Mouse (Mus musculus) MEL (cell line): Measurements from ENCODE around the gene Kif26b.

Experiments used
- CTCF ChIP-seq, 3 experiments: IDR thresholded peaks in 2 of 3; conservative IDR thresholded peaks in 1 of 3; 2 replicates each; pipeline ENCODE4 v1.5.1; 2011 to 2012; ENCODE audit warnings: low read length in 3 of 3, low read depth in 2 of 3, mild to moderate bottlenecking in 2 of 3, improper control_type of control experiment in 1 of 3, inconsistent platforms in 1 of 3, mixed read lengths in 1 of 3, moderate library complexity in 1 of 3; ENCODE audit not compliant: control insufficient read depth in 1 of 3, insufficient read depth in 1 of 3, poor library complexity in 1 of 3, severe bottlenecking in 1 of 3
- HCFC1 ChIP-seq: IDR thresholded peaks from 2 replicates; pipeline ENCODE4 v1.6.1; 2012; ENCODE audit warnings: low read depth, mild to moderate bottlenecking, inconsistent platforms, low read length, improper control_type of control experiment, moderate library complexity
- POLR2A ChIP-seq, 2 experiments: IDR thresholded peaks; 2 replicates each; pipeline ENCODE4 v1.6.1; 2011 to 2012; ENCODE audit warnings: low read length in 2 of 2, mild to moderate bottlenecking in 2 of 2, control low read depth in 1 of 2, improper control_type of control experiment in 1 of 2, low read depth in 1 of 2, moderate library complexity in 1 of 2; ENCODE audit not compliant: control insufficient read depth in 1 of 2, insufficient read depth in 1 of 2, poor library complexity in 1 of 2
- USF1 ChIP-seq: IDR thresholded peaks from 2 replicates; pipeline ENCODE4 v1.6.1; 2014; ENCODE audit warnings: low read depth, mild to moderate bottlenecking, inconsistent platforms, low read length, improper control_type of control experiment, moderate library complexity

- no peak for TF ChIP-seq POLR2A (IDR thresholded peaks at IDR 0.05; ENCODE audit: control insufficient read depth in 1 of 2, insufficient read depth in 1 of 2, low read depth in 1 of 2, low read length in 2 of 2, poor library complexity in 1 of 2)
- TF ChIP-seq CTCF (IDR thresholded peaks at IDR 0.05 in 2 of 3, conservative IDR thresholded peaks at IDR 0.05 in 1 of 3; ENCODE audit: control insufficient read depth in 1 of 3, insufficient read depth in 1 of 3, low read depth in 2 of 3, low read length in 3 of 3, poor library complexity in 1 of 3, severe bottlenecking in 1 of 3) = no peak
- no peak for TF ChIP-seq HCFC1
- no peak for TF ChIP-seq USF1
These were observed 443.1 kb downstream of the Kif26b start for GRCm38 (mm10) chr1:178972055-178972454.
